Mouse (Mus musculus): ENCODE data around the gene Nedd9.

DNA sequence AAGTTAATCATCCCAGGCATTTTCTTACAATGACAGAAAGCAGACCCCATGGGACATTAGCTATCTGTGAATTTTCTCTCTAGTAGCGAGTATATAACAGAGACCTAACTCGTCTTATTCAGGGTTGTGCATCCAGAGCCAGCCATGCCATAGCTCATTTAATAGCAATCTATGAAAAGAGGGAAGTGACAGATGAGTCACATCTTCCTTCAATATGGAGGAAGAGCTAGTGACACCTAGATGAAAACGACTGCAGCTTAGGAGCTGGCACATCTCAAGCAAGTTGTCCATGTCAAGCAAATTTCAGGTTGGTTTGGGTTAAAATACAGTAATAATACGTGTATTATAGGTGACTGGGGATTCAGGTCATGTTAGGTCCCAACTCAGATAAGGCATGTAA lies 28.6 kb upstream of the Nedd9 start:
- TF ChIP-seq POLR2A (IDR thresholded peaks at IDR 0.05; ENCODE audit: extremely low read depth, insufficient read depth, low read length) (no peak), CTCF (IDR thresholded peaks at IDR 0.05; ENCODE audit: low read depth, low read length) (no peak)
